Mouse (Mus musculus) lung, postnatal 0 days (tissue): ENCODE measurements around the gene H2-M11. TPM values are rescaled to one million over a fixed set of nuclear protein-coding genes. Genes with fewer than 3 reads are reported as not detected.

Experiments
- ATAC-seq: fragments of 200-750 bp; cut with Nextera tagmentation; 2 replicates; pipeline ENCODE4 v1.8.0; 2017; ENCODE audit warnings: moderate library complexity
- DNase-seq: peaks from one replicate; pipeline ENCODE4 v3.0.0-alpha.2; 2016; ENCODE audit warnings: low spot score
- H3K27ac ChIP-seq: fragments of 300-500 bp; sonication (generic); 2 replicates; pipeline ENCODE4 v1.5.1; 2014; ENCODE audit warnings: antibody characterized with exemption, mild to moderate bottlenecking, low read length, mixed read lengths
- H3K27me3 ChIP-seq: fragments of 300-500 bp; sonication (generic); replicated peaks from 2 replicates; pipeline ENCODE4 v1.6.1; 2014; ENCODE audit warnings: low read length, mixed read lengths; ENCODE audit not compliant: insufficient read depth
- H3K36me3 ChIP-seq: fragments of 300-500 bp; sonication (generic); 2 replicates; pipeline ENCODE4 v1.6.1; 2014; ENCODE audit warnings: low read length, mixed read lengths; ENCODE audit not compliant: insufficient read depth
- H3K4me1 ChIP-seq: fragments of 300-500 bp; sonication (generic); 2 replicates; pipeline ENCODE4 v1.6.1; 2014; ENCODE audit warnings: antibody characterized with exemption, low read depth, low read length, mixed read lengths; ENCODE audit not compliant: insufficient read depth
- H3K4me2 ChIP-seq: fragments of 300-500 bp; sonication (generic); replicated peaks from 2 replicates; pipeline ENCODE4 v1.6.1; 2014; ENCODE audit warnings: low read depth, mild to moderate bottlenecking, low read length, moderate library complexity, mixed read lengths
- H3K4me3 ChIP-seq: fragments of 300-500 bp; sonication (generic); 2 replicates; pipeline ENCODE4 v1.5.1; 2014; ENCODE audit warnings: low read depth, low read length
- H3K9ac ChIP-seq: fragments of 300-500 bp; sonication (generic); replicated peaks from 2 replicates; pipeline ENCODE4 v1.6.1; 2014; ENCODE audit warnings: low read depth, mild to moderate bottlenecking
- H3K9me3 ChIP-seq: fragments of 300-500 bp; sonication (generic); 2 replicates; pipeline ENCODE4 v1.6.1; 2016; ENCODE audit warnings: low read length, mixed read lengths
- CTCF ChIP-seq: IDR thresholded peaks from 2 replicates; pipeline ENCODE4 v1.5.1; 2016; ENCODE audit warnings: antibody characterized with exemption, mild to moderate bottlenecking
- EP300 ChIP-seq: IDR thresholded peaks from 2 replicates; pipeline ENCODE4 v1.6.1; 2016; ENCODE audit warnings: antibody characterized with exemption, mild to moderate bottlenecking, control low read depth
- WGBS: fragments of 180-500 bp; shearing (Covaris S2); extraction: QIAGEN DNeasy Blood & Tissue Kit; methylation state at CpG from one replicate; pipeline ENCODE4 v1.1.7; 2014; 5-methylcytosine and 5-hydroxymethylcytosine counted together
- polyA plus RNA-seq: library from polyadenylated mRNA; unstranded; fragments of >200 nt; fragmentation: Nextera tagmentation; extraction: Ambion mirVana; gene quantifications from 2 replicates; pipeline ENCODE4 v1.2.1, GENCODE M21; 2015

Gene H2-M11
- not detected in 2 replicates for polyA plus RNA-seq

DNA sequence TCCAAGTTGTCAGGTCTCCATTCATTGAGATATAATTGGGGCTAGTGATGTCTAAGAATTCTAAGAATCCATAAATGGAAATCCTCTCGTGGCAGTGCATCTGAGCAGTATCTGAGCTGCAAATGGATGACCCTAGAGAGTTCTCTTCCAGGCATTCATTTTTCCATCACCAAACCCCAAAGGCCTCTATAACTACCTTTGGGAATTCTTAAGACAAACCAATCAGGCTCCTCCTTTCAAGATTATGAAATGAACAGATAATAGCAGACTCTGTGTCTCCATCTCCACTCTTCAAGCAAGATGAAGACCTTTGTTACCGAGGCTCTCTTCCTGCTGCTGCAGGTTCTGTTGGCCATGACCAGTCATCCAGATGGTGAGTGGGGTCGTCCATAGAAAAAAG, at the start of gene H2-M11:
TSS of gene H2-M11 (plus strand) at position 301 of the 400 bp plus-strand sequence.
- DNase-seq (no peak), ATAC-seq (no peak)
- no peak within 1 kb of the TSS for H3K4me2 ChIP-seq
- no peaks in the 10 kb centered on the region for H3K36me3 ChIP-seq
- no peak within 1 kb of the TSS for H3K4me3 ChIP-seq
- H3K27ac ChIP-seq, result no peak within 1 kb of the TSS
- H3K4me1 ChIP-seq, result no peaks in the 10 kb centered on the region
- no peaks in the 10 kb centered on the region for H3K9me3 ChIP-seq
- WGBS, result 51% methylated on average over 3 of the region's 3 CpGs
- TF ChIP-seq EP300 (no peak), CTCF (no peak)
- H3K9ac ChIP-seq, result no peak within 1 kb of the TSS
- no peaks in the 10 kb centered on the region for H3K27me3 ChIP-seq

- Histone ChIP-seq H3K9me3 (no peaks in the 10 kb centered on the region), H3K4me1 (no peaks in the 10 kb centered on the region), H3K27ac (no peak overlapping the region), H3K36me3 (no peaks in the 10 kb centered on the region), H3K4me2 (no peak overlapping the region), H3K27me3 (no peaks in the 10 kb centered on the region), H3K9ac (no peak overlapping the region), H3K4me3 (no peak overlapping the region)
- ATAC-seq (no peak), DNase-seq (no peak)
- TF ChIP-seq CTCF, result no peak
- no peak for TF ChIP-seq EP300
- whole genome bisulfite sequencing, result 32% methylated on average over 1 of the region's 1 CpGs
These were observed 46.4 kb upstream of the H2-M11 start for GRCm38 (mm10) chr17:36500435-36500834.

DNA sequence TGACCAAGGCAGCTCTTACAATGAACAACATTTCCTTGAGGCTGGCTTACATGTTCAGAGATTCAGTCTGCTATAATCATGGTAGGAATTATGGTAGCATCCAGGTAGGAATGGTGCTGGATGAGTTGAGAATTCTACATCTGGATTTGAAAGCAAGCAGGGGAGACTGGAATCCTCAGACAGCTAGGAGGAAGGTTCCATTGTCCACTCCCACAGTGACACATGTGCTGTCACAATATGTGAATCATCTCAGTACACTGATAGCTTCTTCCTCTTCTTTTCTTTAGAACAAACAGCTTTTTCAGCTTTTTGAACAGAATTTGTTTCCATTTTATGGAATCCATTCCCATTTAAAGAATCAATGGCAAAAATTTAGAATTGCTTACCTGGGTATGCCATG, 43.0 kb upstream of the H2-M11 start:
- ATAC-seq, result no peak
- DNase-seq, result no peak
- TF ChIP-seq EP300, result no peak
- TF ChIP-seq CTCF, result no peak
- Histone ChIP-seq H3K4me3 (no peak overlapping the region), H3K27ac (no peak overlapping the region), H3K9me3 (no peaks in the 10 kb centered on the region), H3K36me3 (no peaks in the 10 kb centered on the region), H3K27me3 (no peaks in the 10 kb centered on the region), H3K4me1 (no peaks in the 10 kb centered on the region), H3K9ac (no peak overlapping the region), H3K4me2 (no peak overlapping the region)

Other genes starting within 250 kb of the H2-M11 start
- not detected in 2 replicates for gene H2-M10.1, start 220.9 kb upstream of the H2-M11 start, polyA plus RNA-seq
- not detected in 2 replicates for gene H2-M10.3, start 178.7 kb upstream of the H2-M11 start, polyA plus RNA-seq
- not detected in 2 replicates for gene H2-M10.4, start 84.7 kb upstream of the H2-M11 start, polyA plus RNA-seq
- 0.11 and 0.40 TPM in 2 replicates for gene H2-M9, start 95.6 kb downstream of the H2-M11 start, polyA plus RNA-seq
- gene H2-M1, start 125.1 kb downstream of the H2-M11 start, polyA plus RNA-seq, result not detected in 2 replicates
- not detected in 2 replicates for gene H2-M10.5, start 225.8 kb downstream of the H2-M11 start, polyA plus RNA-seq